Mouse (Mus musculus) lung, embryonic 14.5 days (tissue): ENCODE data around the gene Olfr203. TPM values are rescaled to one million over a fixed set of nuclear protein-coding genes. Genes with fewer than 3 reads are reported as not detected.
"Not testable (repeated sequence)": the region's sequence is repeated elsewhere in the genome, so short reads cannot be mapped to it uniquely, and the experiment has no call there.

Experiments
- ATAC-seq: fragments of 200-750 bp; cut with Nextera tagmentation; 2 replicates; pipeline ENCODE4 v1.8.0; 2017; ENCODE audit warnings: mild to moderate bottlenecking, moderate TSS enrichment, moderate library complexity; ENCODE audit not compliant: insufficient read depth
- DNase-seq: peaks from one replicate; pipeline ENCODE4 v3.0.0-alpha.2; 2015
- H3K27ac ChIP-seq: fragments of 300-500 bp; sonication (generic); 2 replicates; pipeline ENCODE4 v1.5.1; 2014; ENCODE audit warnings: low read depth, mild to moderate bottlenecking, moderate library complexity
- H3K27me3 ChIP-seq: fragments of 300-500 bp; sonication (generic); 2 replicates; pipeline ENCODE4 v1.6.1; 2014; ENCODE audit warnings: low read length, control low read depth; ENCODE audit not compliant: insufficient read depth
- H3K36me3 ChIP-seq: fragments of 300-500 bp; sonication (generic); 2 replicates; pipeline ENCODE4 v1.6.1; 2014; ENCODE audit warnings: control low read depth; ENCODE audit not compliant: insufficient read depth
- H3K4me1 ChIP-seq: fragments of 300-500 bp; sonication (generic); 2 replicates; pipeline ENCODE4 v1.6.1; 2014; ENCODE audit warnings: antibody characterized with exemption, control low read depth; ENCODE audit not compliant: insufficient read depth
- H3K4me2 ChIP-seq: fragments of 300-500 bp; sonication (generic); 2 replicates; pipeline ENCODE4 v1.6.1; 2014; ENCODE audit warnings: mild to moderate bottlenecking
- H3K4me3 ChIP-seq: fragments of 300-500 bp; sonication (generic); 2 replicates; pipeline ENCODE4 v1.5.1; 2014; ENCODE audit warnings: low read depth, low read length
- H3K9ac ChIP-seq: fragments of 300-500 bp; sonication (generic); 2 replicates; pipeline ENCODE4 v1.6.1; 2014
- H3K9me3 ChIP-seq: fragments of 300-500 bp; sonication (generic); 2 replicates; pipeline ENCODE4 v1.6.1; 2016; ENCODE audit warnings: low read depth, low read length, control low read depth
- CTCF ChIP-seq: IDR thresholded peaks from 2 replicates; pipeline ENCODE4 v1.5.1; 2016; ENCODE audit warnings: antibody characterized with exemption, low read depth
- WGBS: fragments of 180-500 bp; shearing (Covaris S2); extraction: QIAGEN DNeasy Blood & Tissue Kit; methylation state at CpG from one replicate; pipeline ENCODE4 v1.1.7; 2014; 5-methylcytosine and 5-hydroxymethylcytosine counted together
- polyA plus RNA-seq: library from polyadenylated mRNA; unstranded; fragments of >200 nt; fragmentation: Nextera tagmentation; extraction: Ambion mirVana; gene quantifications from 2 replicates; pipeline ENCODE4 v1.2.1, GENCODE M21; 2014

The Olfr203 gene
- polyA plus RNA-seq, 1 experiment from 2014 or later = not detected

GRCm38 (mm10) chr16:59318148-59318547 is 19.5 kb downstream of the Olfr203 start, which contains the start of gene Olfr204:
Olfr204 (minus strand) TSS chr16:59318248.
- Histone ChIP-seq H3K4me1 (no peaks in the 10 kb centered on the region), H3K4me3 (no peak within 1 kb of the TSS), H3K27me3 (no peaks in the 10 kb centered on the region), H3K9me3 (no peaks in the 10 kb centered on the region), H3K4me2 (no peak within 1 kb of the TSS), H3K36me3 (no peaks in the 10 kb centered on the region), H3K27ac (no peak within 1 kb of the TSS), H3K9ac (no peak within 1 kb of the TSS)
- DNase-seq = no peak
- no peak for ATAC-seq
- TF ChIP-seq CTCF = no peak

GRCm38 (mm10) chr16:59323262-59323661 is 24.6 kb downstream of the Olfr203 start:
- not testable (repeated sequence) for ATAC-seq, H3K9ac ChIP-seq, H3K9me3 ChIP-seq, H3K27ac ChIP-seq, H3K4me2 ChIP-seq, DNase-seq, H3K4me3 ChIP-seq, H3K36me3 ChIP-seq, H3K27me3 ChIP-seq, H3K4me1 ChIP-seq
- WGBS = 49% methylated on average over 1 of the region's 1 CpGs

GRCm38 (mm10) chr16:59331038-59331437 is 32.4 kb downstream of the Olfr203 start, which contains the start of gene Olfr205:
Olfr205 (minus strand) TSS chr16:59331138.
- ATAC-seq (no peak), DNase-seq (no peak)
- H3K36me3 ChIP-seq = no peaks in the 10 kb centered on the region
- H3K27me3 ChIP-seq = no peaks in the 10 kb centered on the region
- no peak within 1 kb of the TSS for H3K27ac ChIP-seq
- TF ChIP-seq CTCF = no peak
- no peak within 1 kb of the TSS for H3K9ac ChIP-seq
- H3K4me1 ChIP-seq = no peaks in the 10 kb centered on the region
- H3K4me3 ChIP-seq = no peak within 1 kb of the TSS
- no peaks in the 10 kb centered on the region for H3K9me3 ChIP-seq
- H3K4me2 ChIP-seq = no peak within 1 kb of the TSS

GRCm38 (mm10) chr16:59349146-59349545 is 50.5 kb downstream of the Olfr203 start, which contains the start of gene Olfr206:
Olfr206 (minus strand) TSS chr16:59349246.
- H3K9ac ChIP-seq = no peak within 1 kb of the TSS
- no peaks in the 10 kb centered on the region for H3K36me3 ChIP-seq
- no peak for ATAC-seq
- WGBS = 88% methylated on average over 1 of the region's 1 CpGs
- no peak within 1 kb of the TSS for H3K4me3 ChIP-seq
- TF ChIP-seq CTCF = no peak
- no peaks in the 10 kb centered on the region for H3K4me1 ChIP-seq
- no peaks in the 10 kb centered on the region; the same call in 1 of the 2 replicates for H3K9me3 ChIP-seq
- H3K4me2 ChIP-seq = no peak within 1 kb of the TSS
- H3K27ac ChIP-seq = no peak within 1 kb of the TSS
- no peak for DNase-seq
- no peaks in the 10 kb centered on the region for H3K27me3 ChIP-seq

Other genes with a start within 250 kb of the Olfr203 start
- gene Olfr190, start 220.9 kb upstream of the Olfr203 start, polyA plus RNA-seq = not detected in 2 replicates
- not detected in 2 replicates for gene Olfr191, start 209.1 kb upstream of the Olfr203 start, polyA plus RNA-seq
- not detected in 2 replicates for gene Olfr193, start 187.0 kb upstream of the Olfr203 start, polyA plus RNA-seq
- not detected in 2 replicates for gene Olfr194, start 177.8 kb upstream of the Olfr203 start, polyA plus RNA-seq
- gene Olfr195, start 151.8 kb upstream of the Olfr203 start, polyA plus RNA-seq = not detected in 2 replicates
- gene Olfr196, start 128.4 kb upstream of the Olfr203 start, polyA plus RNA-seq = not detected in 2 replicates
- not detected in 2 replicates for gene Olfr198, start 95.3 kb upstream of the Olfr203 start, polyA plus RNA-seq
- gene Olfr199, start 79.1 kb upstream of the Olfr203 start, polyA plus RNA-seq = not detected in 2 replicates
- not detected in 2 replicates for gene Olfr201, start 26.2 kb upstream of the Olfr203 start, polyA plus RNA-seq
- gene Olfr202, start 12.1 kb upstream of the Olfr203 start, polyA plus RNA-seq = not detected in 2 replicates
- gene Olfr204, start 19.4 kb downstream of the Olfr203 start, polyA plus RNA-seq = not detected in 2 replicates
- not detected in 2 replicates for gene Olfr205, start 32.3 kb downstream of the Olfr203 start, polyA plus RNA-seq
- gene Olfr206, start 50.4 kb downstream of the Olfr203 start, polyA plus RNA-seq = not detected in 2 replicates
- gene Olfr209, start 65.1 kb downstream of the Olfr203 start, polyA plus RNA-seq = not detected in 2 replicates
- gene Gabrr3, start 108.5 kb downstream of the Olfr203 start, polyA plus RNA-seq = not detected in 2 replicates
- 31.6 and 34.7 TPM in 2 replicates for gene Riox2, start 172.9 kb downstream of the Olfr203 start, polyA plus RNA-seq